8 mouse cellular contexts compared by ENCODE assay signal in genomic region chr13:101690167-101690566, GRCm38 (mm10).
DNase-seq lines count a peak whose midpoint lies in the region; ATAC-seq and TF ChIP-seq lines count a peak whose summit lies in the region.

No protein-coding gene starts in this region.

- no peak overlapping the region for H3K4me3 ChIP-seq in limb, embryonic 11.5 days (ENCODE audit: low read depth, low read length)
- no peak overlapping the region for H3K4me3 ChIP-seq in limb, embryonic 10.5 days
- peak overlapping the region; percentile 64 for H3K4me3 ChIP-seq in midbrain, postnatal 0 days (ENCODE audit: low read depth, low read length)

- ATAC-seq in limb, embryonic 11.5 days (ENCODE audit: insufficient number of reproducible peaks, low FRiP score, low TSS enrichment, low read depth), result no peak
- no peak for ATAC-seq in midbrain, postnatal 0 days (ENCODE audit: low FRiP score)

- peaks cover 6% of the 10 kb centered on the region for H3K4me1 ChIP-seq in limb, embryonic 11.5 days (ENCODE audit: control insufficient read depth, insufficient read depth, low read length)
- H3K4me1 ChIP-seq in limb, embryonic 10.5 days, result peaks cover 27% of the 10 kb centered on the region
- H3K4me1 ChIP-seq in midbrain, postnatal 0 days (ENCODE audit: insufficient read depth, low read length), result peaks cover 13% of the 10 kb centered on the region; the same call in 1 of the 2 replicates

- H3K9ac ChIP-seq in limb, embryonic 11.5 days (ENCODE audit: low read length), result no peak overlapping the region
- H3K9ac ChIP-seq in midbrain, postnatal 0 days (replicated peaks; ENCODE audit: low read length, poor library complexity, severe bottlenecking), result no peak overlapping the region

- DNase-seq in adrenal gland, adult (ENCODE audit: inconsistent age in 2 of 2, low spot score in 1 of 2), result peak; percentile 28 to 79
- no peak for DNase-seq in adrenal gland, adult 18-20 months (ENCODE audit: low spot score in 2 of 2)
- DNase-seq in limb, embryonic 11.5 days (ENCODE audit: low spot score), result peak; percentile 14
- no peak for DNase-seq in limb, embryonic 10.5 days (ENCODE audit: low spot score)
- peak; percentile 18 for DNase-seq in heart, postnatal 4 days
- no peak for DNase-seq in midbrain, postnatal 0 days (ENCODE audit: low spot score)
- no peak for DNase-seq in layer of hippocampus, adult 18-20 months (ENCODE audit: low spot score in 2 of 2)
- DNase-seq in spleen, postnatal 14 days (ENCODE audit: low spot score in 2 of 2), result no peak

- 89% methylated on average over 6 of the region's 6 CpGs for WGBS in limb, embryonic 11.5 days
- WGBS in limb, embryonic 10.5 days, result 89% methylated on average over 6 of the region's 6 CpGs
- 69% methylated on average over 6 of the region's 6 CpGs for WGBS in midbrain, postnatal 0 days

- no peak for TF ChIP-seq CTCF in midbrain, postnatal 0 days (IDR thresholded peaks at IDR 0.05)

- H3K9me3 ChIP-seq in limb, embryonic 11.5 days (ENCODE audit: control insufficient read depth, low read length), result no peaks in the 10 kb centered on the region
- no peaks in the 10 kb centered on the region for H3K9me3 ChIP-seq in limb, embryonic 10.5 days (replicated peaks)
- no peaks in the 10 kb centered on the region for H3K9me3 ChIP-seq in midbrain, postnatal 0 days (ENCODE audit: low read length)

- no peak overlapping the region for H3K27ac ChIP-seq in limb, embryonic 11.5 days (replicated peaks; ENCODE audit: low read depth, low read length)
- H3K27ac ChIP-seq in limb, embryonic 10.5 days, result no peak overlapping the region
- no peak overlapping the region for H3K27ac ChIP-seq in midbrain, postnatal 0 days (ENCODE audit: low read depth, low read length)

- H3K36me3 ChIP-seq in limb, embryonic 11.5 days (ENCODE audit: control insufficient read depth, insufficient read depth, low read length), result peaks cover 2% of the 10 kb centered on the region; the same call in 1 of the 2 replicates
- peaks cover 26% of the 10 kb centered on the region for H3K36me3 ChIP-seq in limb, embryonic 10.5 days
- H3K36me3 ChIP-seq in midbrain, postnatal 0 days (ENCODE audit: insufficient read depth, low read length), result peaks cover 35% of the 10 kb centered on the region

- no peak overlapping the region for H3K4me2 ChIP-seq in limb, embryonic 11.5 days (ENCODE audit: low read depth, severe bottlenecking)
- peak overlapping the region; percentile 97 for H3K4me2 ChIP-seq in midbrain, postnatal 0 days (ENCODE audit: low read depth, low read length, poor library complexity, severe bottlenecking)

- H3K27me3 ChIP-seq in limb, embryonic 11.5 days (ENCODE audit: control insufficient read depth, insufficient read depth, low read length), result 0 out of 2 replicates have a peak, but pooled peaks cover 4% of the 10 kb centered on the region
- H3K27me3 ChIP-seq in limb, embryonic 10.5 days (ENCODE audit: low read depth, poor library complexity, severe bottlenecking), result peaks cover 30% of the 10 kb centered on the region
- no peaks in the 10 kb centered on the region for H3K27me3 ChIP-seq in midbrain, postnatal 0 days (ENCODE audit: insufficient read depth, low read length)

Comparison
In these comparisons a context has a peak if more than half of its experiments do, and no peak if none do; other contexts are left out.
1. DNase-seq: peak in adrenal gland, adult (2 of 2), limb, embryonic 11.5 days (single experiment) and heart, postnatal 4 days (single experiment); none in adrenal gland, adult 18-20 months (0 of 2), limb, embryonic 10.5 days (single experiment), midbrain, postnatal 0 days (single experiment), layer of hippocampus, adult 18-20 months (0 of 2) and spleen, postnatal 14 days (0 of 2).